Mouse (Mus musculus) midbrain, embryonic 14.5 days (tissue): ENCODE results near the gene Srp68. TPM values are rescaled to one million over a fixed set of nuclear protein-coding genes. Genes with fewer than 3 reads are reported as not detected.

ENCODE experiments used
- ATAC-seq: fragments of 200-750 bp; cut with Nextera tagmentation; 2 replicates; pipeline ENCODE4 v1.8.0; 2017; ENCODE audit warnings: moderate number of reproducible peaks, moderate library complexity; ENCODE audit not compliant: low FRiP score, low TSS enrichment
- DNase-seq: peaks from one replicate; pipeline ENCODE4 v3.0.0-alpha.2; 2015
- H3K27ac ChIP-seq: fragments of 300-500 bp; sonication (generic); replicated peaks from 2 replicates; pipeline ENCODE4 v1.5.1; 2014; ENCODE audit warnings: mild to moderate bottlenecking, low read depth, low read length, moderate library complexity
- H3K27me3 ChIP-seq: fragments of 300-500 bp; sonication (generic); 2 replicates; pipeline ENCODE4 v1.6.1; 2014; ENCODE audit warnings: low read length, control low read depth, mixed read lengths; ENCODE audit not compliant: control insufficient read depth, insufficient read depth
- H3K36me3 ChIP-seq: fragments of 300-500 bp; sonication (generic); 2 replicates; pipeline ENCODE4 v1.6.1; 2014; ENCODE audit warnings: low read length, control low read depth; ENCODE audit not compliant: control insufficient read depth, insufficient read depth
- H3K4me1 ChIP-seq: fragments of 300-500 bp; sonication (generic); 2 replicates; pipeline ENCODE4 v1.6.1; 2014; ENCODE audit warnings: mild to moderate bottlenecking, antibody characterized with exemption, low read length, control low read depth; ENCODE audit not compliant: control insufficient read depth, insufficient read depth
- H3K4me2 ChIP-seq: fragments of 300-500 bp; sonication (generic); 2 replicates; pipeline ENCODE4 v1.6.1; 2014; ENCODE audit warnings: mild to moderate bottlenecking, low read length, moderate library complexity
- H3K4me3 ChIP-seq: fragments of 300-500 bp; sonication (generic); replicated peaks from 2 replicates; pipeline ENCODE4 v1.5.1; 2014; ENCODE audit warnings: low read depth, low read length
- H3K9ac ChIP-seq: fragments of 300-500 bp; sonication (generic); replicated peaks from 2 replicates; pipeline ENCODE4 v1.6.1; 2014; ENCODE audit warnings: mild to moderate bottlenecking, low read length, moderate library complexity
- H3K9me3 ChIP-seq: fragments of 300-500 bp; sonication (generic); 2 replicates; pipeline ENCODE4 v1.6.1; 2016; ENCODE audit warnings: low read length, control low read depth, mixed read lengths; ENCODE audit not compliant: control insufficient read depth
- WGBS: fragments of 180-500 bp; shearing (Covaris S2); extraction: QIAGEN DNeasy Blood & Tissue Kit; methylation state at CpG from one replicate; pipeline ENCODE4 v1.1.7; 2014; 5-methylcytosine and 5-hydroxymethylcytosine counted together
- polyA plus RNA-seq: library from polyadenylated mRNA; unstranded; fragments of >200 nt; fragmentation: Nextera tagmentation; extraction: Ambion mirVana; gene quantifications from 2 replicates; pipeline ENCODE4 v1.2.1, GENCODE M21; 2014

Gene Srp68
- polyA plus RNA-seq, 1 experiment from 2014 or later: 57.1 TPM

DNA sequence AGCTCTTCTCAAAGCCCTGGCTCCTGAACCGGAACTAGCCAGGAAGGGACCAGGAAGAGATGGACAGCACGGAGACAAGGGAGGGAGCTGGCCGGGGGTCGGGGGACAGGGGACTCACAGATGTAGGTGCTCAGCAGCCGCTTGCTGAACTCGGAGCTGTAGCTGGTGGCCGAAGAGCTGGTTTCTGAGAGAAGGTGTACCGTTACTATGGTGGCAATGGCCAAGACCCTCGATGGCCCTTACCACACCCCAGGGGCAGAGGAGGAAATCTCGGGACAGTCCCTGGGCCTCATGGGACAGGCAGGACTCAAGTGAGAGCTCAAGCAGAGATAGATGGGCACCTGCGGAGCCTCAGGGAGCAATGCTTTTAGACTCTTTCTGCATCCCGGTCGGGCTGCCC, 18.4 kb upstream of the Srp68 start:
- Histone ChIP-seq H3K27me3 (no peaks in the 10 kb centered on the region), H3K27ac (no peak overlapping the region), H3K9me3 (no peaks in the 10 kb centered on the region), H3K4me3 (no peak overlapping the region), H3K4me1 (no peaks in the 10 kb centered on the region), H3K36me3 (peaks cover 98% of the 10 kb centered on the region), H3K9ac (no peak overlapping the region), H3K4me2 (no peak overlapping the region)
- ATAC-seq (no peak), DNase-seq (no peak)
- 88% methylated on average over 13 of the region's 13 CpGs for WGBS

DNA sequence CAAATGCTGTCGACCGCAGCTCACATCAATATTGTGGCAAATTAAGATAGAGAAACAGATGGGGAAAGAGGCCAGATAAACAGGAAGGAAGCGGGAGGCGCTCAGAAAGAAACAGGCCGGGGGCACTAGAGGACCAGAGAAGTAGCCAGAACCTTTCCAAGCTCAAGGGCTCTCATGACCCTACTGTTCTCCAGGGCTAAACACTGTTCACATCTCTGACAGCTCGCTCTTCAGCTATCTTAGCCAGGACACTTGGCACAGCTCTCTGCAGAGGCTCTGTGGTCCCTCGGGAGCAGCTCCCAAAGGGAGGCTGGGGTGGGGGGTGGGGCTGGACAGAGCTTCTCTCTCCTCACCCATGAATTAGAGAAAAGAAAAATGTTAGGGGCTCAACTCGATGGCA, 16.5 kb upstream of the Srp68 start:
- no peaks in the 10 kb centered on the region for H3K27me3 ChIP-seq
- no peak overlapping the region for H3K4me2 ChIP-seq
- no peak overlapping the region; the same call in 1 of the 2 replicates for H3K27ac ChIP-seq
- H3K36me3 ChIP-seq: peaks cover 82% of the 10 kb centered on the region
- DNase-seq (no peak), ATAC-seq (no peak)
- no peak overlapping the region for H3K9ac ChIP-seq
- no peak overlapping the region for H3K4me3 ChIP-seq
- H3K9me3 ChIP-seq: no peaks in the 10 kb centered on the region
- no peaks in the 10 kb centered on the region for H3K4me1 ChIP-seq
- 90% methylated on average over 8 of the region's 8 CpGs for WGBS

DNA sequence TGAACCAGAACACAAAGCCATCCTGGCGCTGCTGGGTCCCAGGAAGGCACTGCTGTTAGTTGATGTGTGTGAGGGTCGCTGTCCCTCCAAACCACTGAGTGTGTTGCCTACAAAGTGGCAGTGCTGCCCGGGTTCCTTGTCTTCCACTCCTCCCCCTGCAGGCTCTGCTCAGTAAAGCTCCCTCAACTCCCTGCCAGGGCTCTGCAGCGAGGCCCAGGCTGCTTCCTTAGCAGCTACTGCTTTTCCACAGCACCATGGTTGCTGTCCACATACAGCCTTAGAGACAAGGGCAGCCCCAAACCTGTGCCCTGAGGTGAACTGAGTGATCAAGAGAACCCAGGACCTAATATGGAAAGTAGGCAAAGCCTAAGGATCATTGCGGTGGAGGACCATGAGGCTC, 13.3 kb upstream of the Srp68 start:
- Histone ChIP-seq H3K9ac (no peak overlapping the region), H3K27ac (no peak overlapping the region), H3K4me2 (no peak overlapping the region), H3K4me1 (no peaks in the 10 kb centered on the region), H3K4me3 (no peak overlapping the region), H3K36me3 (peaks cover 51% of the 10 kb centered on the region), H3K9me3 (no peaks in the 10 kb centered on the region), H3K27me3 (peaks cover 25% of the 10 kb centered on the region)
- ATAC-seq: no peak
- WGBS: 74% methylated on average over 5 of the region's 5 CpGs
- no peak for DNase-seq

DNA sequence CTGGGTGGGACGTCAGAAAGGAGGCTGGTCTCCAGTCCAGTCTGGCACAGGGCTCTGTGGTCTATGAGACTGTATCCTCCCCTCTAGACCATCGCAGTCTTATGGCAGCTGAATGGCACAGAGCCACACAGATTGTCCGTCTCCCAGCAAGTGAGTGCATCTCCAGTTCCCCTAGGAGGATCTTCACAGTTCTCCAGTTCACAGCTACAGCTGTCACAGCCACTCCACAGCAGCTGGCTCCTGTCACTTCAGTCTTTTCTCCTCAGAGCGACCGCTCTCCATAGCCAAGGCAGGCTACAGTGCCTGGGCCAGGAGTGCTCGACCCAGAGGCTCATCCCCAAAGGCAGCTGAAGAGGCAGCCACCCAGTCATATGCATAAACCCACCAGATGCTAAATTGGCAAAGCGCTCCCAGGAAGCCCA, 11.8 kb upstream of the Srp68 start:
- Histone ChIP-seq H3K9me3 (no peaks in the 10 kb centered on the region), H3K4me2 (no peak overlapping the region), H3K9ac (no peak overlapping the region), H3K36me3 (peaks cover 36% of the 10 kb centered on the region), H3K4me3 (no peak overlapping the region), H3K27me3 (peaks cover 40% of the 10 kb centered on the region), H3K4me1 (0 out of 2 replicates have a peak, but pooled peaks cover 4% of the 10 kb centered on the region), H3K27ac (0 out of 2 replicates have a peak overlapping the region, but pooled peaks have one; percentile 8)
- DNase-seq: no peak
- no peak for ATAC-seq
- 68% methylated on average over 7 of the region's 7 CpGs for WGBS

DNA sequence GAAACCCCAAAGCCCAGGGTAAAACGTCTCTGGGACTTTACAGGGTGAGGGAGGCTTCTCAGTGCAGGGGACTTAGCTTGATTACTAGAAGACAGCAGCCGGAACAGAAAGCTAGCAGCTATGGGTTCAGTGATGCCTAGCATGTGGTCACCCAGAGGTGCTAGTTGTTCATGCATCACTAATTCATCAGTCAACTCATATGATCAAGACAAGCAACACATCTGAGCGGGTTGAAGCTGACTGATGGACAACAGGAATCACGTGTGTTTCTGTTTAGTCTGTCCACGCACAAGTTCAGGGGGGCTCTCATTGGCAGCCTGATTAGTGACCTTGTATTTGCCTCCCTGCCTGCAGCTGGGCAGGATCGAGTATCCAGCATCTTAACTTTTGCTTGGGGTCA, 10.0 kb upstream of the Srp68 start:
- ATAC-seq: no peak
- H3K27ac ChIP-seq: no peak overlapping the region

DNA sequence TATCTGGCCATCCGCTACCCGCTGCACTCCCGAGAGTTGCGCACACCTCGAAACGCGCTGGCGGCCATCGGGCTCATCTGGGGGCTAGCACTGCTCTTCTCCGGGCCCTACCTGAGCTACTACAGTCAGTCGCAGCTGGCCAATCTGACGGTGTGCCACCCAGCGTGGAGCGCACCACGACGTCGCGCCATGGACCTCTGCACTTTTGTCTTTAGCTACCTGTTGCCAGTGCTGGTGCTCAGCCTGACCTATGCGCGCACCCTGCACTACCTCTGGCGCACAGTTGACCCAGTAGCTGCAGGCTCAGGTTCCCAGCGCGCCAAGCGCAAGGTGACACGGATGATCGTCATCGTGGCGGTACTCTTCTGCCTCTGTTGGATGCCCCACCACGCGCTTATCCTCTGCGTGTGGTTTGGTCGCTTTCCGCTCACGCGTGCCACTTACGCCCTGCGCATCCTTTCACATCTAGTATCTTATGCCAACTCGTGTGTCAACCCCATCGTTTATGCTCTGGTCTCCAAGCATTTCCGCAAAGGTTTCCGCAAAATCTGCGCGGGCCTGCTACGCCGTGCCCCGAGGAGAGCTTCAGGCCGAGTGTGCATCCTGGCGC, 9.0 kb upstream of the Srp68 start:
- Histone ChIP-seq H3K36me3 (peaks cover 8% of the 10 kb centered on the region), H3K9me3 (no peaks in the 10 kb centered on the region), H3K4me3 (no peak overlapping the region), H3K4me1 (0 out of 2 replicates have a peak, but pooled peaks cover 4% of the 10 kb centered on the region), H3K9ac (no peak overlapping the region), H3K27me3 (peaks cover 51% of the 10 kb centered on the region), H3K4me2 (no peak overlapping the region), H3K27ac (no peak overlapping the region)
- DNase-seq (peak; percentile 17), ATAC-seq (no peak)
- WGBS: 12% methylated on average over 48 of the region's 48 CpGs

More for the DNA sequence above, 10.0 kb upstream of the Srp68 start:
- no peak overlapping the region for H3K4me2 ChIP-seq
- H3K9me3 ChIP-seq: no peaks in the 10 kb centered on the region
- no peak overlapping the region for H3K4me3 ChIP-seq
- 0 out of 2 replicates have a peak, but pooled peaks cover 4% of the 10 kb centered on the region for H3K4me1 ChIP-seq
- no peak for DNase-seq
- no peak overlapping the region for H3K9ac ChIP-seq
- H3K27me3 ChIP-seq: peaks cover 51% of the 10 kb centered on the region
- H3K36me3 ChIP-seq: peaks cover 18% of the 10 kb centered on the region
- 60% methylated on average over 6 of the region's 6 CpGs for WGBS

DNA sequence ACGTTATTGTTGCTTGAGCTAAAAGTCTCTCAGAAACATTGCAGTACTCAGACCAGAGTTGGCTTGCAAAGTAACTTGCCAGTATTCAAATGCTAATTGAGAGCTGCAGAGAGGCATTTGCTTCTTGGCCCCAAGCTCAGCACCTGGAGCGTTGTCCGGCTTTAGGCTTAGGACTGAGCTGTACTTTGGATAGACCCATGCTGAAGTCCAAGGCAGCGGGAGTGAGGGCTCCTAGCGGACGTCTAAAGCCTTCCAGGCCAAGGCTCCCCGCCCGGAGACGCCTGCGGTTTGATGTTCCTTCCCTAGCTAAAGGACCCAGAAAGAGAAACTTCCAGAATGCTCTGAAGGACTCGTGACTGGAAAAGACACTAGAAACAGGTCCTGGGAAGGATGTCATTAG, 8.1 kb upstream of the Srp68 start:
- H3K9ac ChIP-seq: no peak overlapping the region
- peaks cover 51% of the 10 kb centered on the region for H3K27me3 ChIP-seq
- ATAC-seq (no peak), DNase-seq (peak; percentile 40)
- H3K4me3 ChIP-seq: no peak overlapping the region
- H3K4me2 ChIP-seq: peak overlapping the region; percentile 51; the same call in 1 of the 2 replicates
- H3K36me3 ChIP-seq: no peaks in the 10 kb centered on the region
- 2% methylated on average over 11 of the region's 11 CpGs for WGBS
- H3K27ac ChIP-seq: no peak overlapping the region
- H3K4me1 ChIP-seq: 0 out of 2 replicates have a peak, but pooled peaks cover 4% of the 10 kb centered on the region
- H3K9me3 ChIP-seq: no peaks in the 10 kb centered on the region

DNA sequence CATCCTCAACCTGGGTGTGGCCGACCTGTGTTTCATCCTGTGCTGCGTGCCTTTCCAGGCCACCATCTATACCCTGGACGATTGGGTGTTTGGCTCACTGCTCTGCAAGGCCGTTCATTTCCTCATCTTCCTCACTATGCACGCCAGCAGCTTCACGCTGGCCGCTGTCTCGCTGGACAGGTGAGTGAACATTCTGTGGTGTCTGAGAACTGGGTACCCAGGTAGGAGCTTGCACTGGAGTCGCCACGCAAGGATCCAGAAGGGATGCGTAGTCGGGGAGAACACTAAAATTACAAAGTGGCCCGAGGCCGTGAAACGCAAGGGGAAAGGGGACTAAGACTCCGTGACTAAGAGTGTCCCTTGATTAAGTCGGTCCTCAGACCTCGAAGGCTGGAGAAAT, 7.7 kb upstream of the Srp68 start:
- H3K36me3 ChIP-seq: no peaks in the 10 kb centered on the region
- H3K9ac ChIP-seq: peak overlapping the region; percentile 29; the same call in 1 of the 2 replicates
- H3K4me2 ChIP-seq: peak overlapping the region; percentile 51
- H3K4me3 ChIP-seq: peak overlapping the region; percentile 30
- H3K27ac ChIP-seq: no peak overlapping the region
- 0 out of 2 replicates have a peak, but pooled peaks cover 4% of the 10 kb centered on the region for H3K4me1 ChIP-seq
- H3K9me3 ChIP-seq: no peaks in the 10 kb centered on the region
- DNase-seq (no peak), ATAC-seq (no peak)
- H3K27me3 ChIP-seq: peaks cover 51% of the 10 kb centered on the region
- WGBS: 2% methylated on average over 18 of the region's 18 CpGs
